Mouse (Mus musculus): ENCODE measurements around the gene Cst7. TPM values are rescaled to one million over a fixed set of nuclear protein-coding genes. Genes with fewer than 3 reads are reported as not detected.
"Not testable (repeated sequence)": the region's sequence is repeated elsewhere in the genome, so short reads cannot be mapped to it uniquely, and the experiment has no call there.

The Cst7 gene
- polyA plus RNA-seq (2016; fragmentation: Nextera tagmentation; extraction: Ambion mirVana) = 0.19 and 0.35 TPM in 2 replicates

DNA sequence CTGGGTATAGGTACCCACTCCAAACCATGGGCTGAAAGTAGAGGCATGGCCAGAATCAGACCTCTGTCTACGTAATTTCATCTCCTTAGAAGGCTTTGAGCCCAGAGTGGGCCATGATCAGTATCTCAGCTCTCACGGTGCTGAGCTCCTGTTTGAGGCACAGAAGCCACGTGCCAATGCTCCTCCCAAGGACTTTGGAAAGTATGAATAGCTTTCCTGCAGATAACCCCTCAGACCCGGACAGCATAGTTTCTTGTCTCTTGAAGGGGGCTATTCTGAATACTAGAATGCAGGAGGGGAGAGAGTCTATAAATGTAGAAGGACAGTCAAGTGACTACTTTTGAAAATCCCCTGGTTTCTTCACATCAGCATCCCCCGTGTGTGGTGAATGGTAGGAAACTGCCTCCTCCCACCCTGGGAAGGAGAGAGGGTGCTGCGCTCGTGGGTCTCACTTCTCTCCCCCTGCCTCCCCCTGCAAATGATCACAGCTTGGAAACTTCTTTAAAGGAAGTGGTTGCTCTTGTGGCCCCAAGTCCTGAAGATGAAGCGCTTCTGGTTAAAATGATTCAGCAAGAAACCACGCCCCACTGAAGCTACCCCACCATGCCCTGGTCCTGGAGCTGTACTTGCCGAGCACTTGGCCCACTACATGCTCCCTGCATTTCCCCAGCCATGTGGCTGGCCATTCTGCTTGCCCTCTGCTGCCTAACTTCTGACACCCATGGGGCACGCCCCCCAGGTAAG lies at the start of gene Cst7:
Gene Cst7 (plus strand): TSS at position 569 of the 744 bp plus-strand sequence.
- WGBS = 77% methylated on average over 11 of the region's 11 CpGs
- Histone ChIP-seq H3K4me2 (no peak within 1 kb of the TSS), H3K4me1 (no peaks in the 10 kb centered on the region), H3K9me3 (no peaks in the 10 kb centered on the region), H3K36me3 (replicated peaks) (no peaks in the 10 kb centered on the region), H3K4me3 (replicated peaks) (no peak within 1 kb of the TSS), H3K27ac (no peak within 1 kb of the TSS), H3K27me3 (no peaks in the 10 kb centered on the region), H3K9ac (no peak within 1 kb of the TSS)
- no peak for ATAC-seq (ENCODE audit: low FRiP score)

DNA sequence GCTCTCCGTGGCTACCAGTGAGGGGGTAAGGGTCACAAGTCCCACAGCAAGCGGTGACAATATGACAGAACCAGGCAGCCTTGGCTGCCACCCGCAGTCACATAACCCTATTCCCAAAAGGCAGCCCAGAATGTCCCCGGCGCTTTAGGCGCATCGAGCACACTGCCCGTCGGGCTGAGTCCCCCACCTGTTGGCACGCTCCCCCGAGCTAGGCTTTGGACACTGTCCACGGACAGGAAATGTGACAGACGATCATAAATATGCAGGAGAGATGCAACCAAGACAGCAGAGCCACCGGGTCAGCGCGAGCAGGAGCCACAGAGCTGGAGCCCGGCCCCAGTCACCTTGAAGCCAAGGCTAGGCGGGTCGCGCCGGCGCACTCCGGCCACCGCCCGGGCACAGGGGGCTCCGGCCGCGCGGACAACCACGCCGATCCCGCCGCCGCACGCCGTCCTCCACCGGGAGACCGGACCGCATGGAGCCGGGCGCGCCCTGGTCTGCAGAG lies 44.5 kb upstream of the Cst7 start:
- Histone ChIP-seq H3K4me1 (peaks cover 5% of the 10 kb centered on the region; the same call in 1 of the 2 replicates), H3K4me3 (replicated peaks) (peak overlapping the region; percentile 41), H3K36me3 (replicated peaks) (no peaks in the 10 kb centered on the region), H3K27ac (no peak overlapping the region), H3K4me2 (peak overlapping the region; percentile 74), H3K9ac (peak overlapping the region; percentile 47; the same call in 1 of the 2 replicates), H3K27me3 (peaks cover 25% of the 10 kb centered on the region), H3K9me3 (no peaks in the 10 kb centered on the region)
- WGBS = 2% methylated on average over 42 of the region's 42 CpGs
- ATAC-seq (ENCODE audit: low FRiP score) = peak; percentile 44; the same call in 1 of the 2 replicates

DNA sequence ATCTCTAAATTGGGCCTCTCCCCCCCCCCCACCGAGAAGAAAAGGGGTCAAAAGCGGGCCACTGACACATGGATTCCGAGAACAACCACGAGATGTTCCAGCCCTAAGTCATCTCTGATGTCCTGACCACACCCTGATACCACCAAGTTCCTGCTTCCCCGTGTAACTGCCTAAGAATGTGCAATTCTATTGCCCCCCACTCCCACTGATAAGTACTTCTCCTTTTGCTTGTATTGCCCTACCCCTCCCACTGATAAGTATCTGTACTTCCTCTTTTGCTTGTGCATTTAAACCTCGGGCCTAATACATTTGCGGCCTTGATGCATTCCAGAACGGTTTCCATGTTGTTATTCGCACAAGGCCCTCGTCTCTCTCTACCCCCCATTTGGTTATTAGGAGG lies 20.6 kb upstream of the Cst7 start:
- H3K4me3 ChIP-seq (replicated peaks); H3K4me1 ChIP-seq; H3K9ac ChIP-seq; H3K27me3 ChIP-seq; H3K36me3 ChIP-seq (replicated peaks); H3K27ac ChIP-seq; ATAC-seq (ENCODE audit: low FRiP score); H3K9me3 ChIP-seq; H3K4me2 ChIP-seq: not testable (repeated sequence)
- WGBS = 92% methylated on average over 10 of the region's 10 CpGs

GRCm38 (mm10) chr2:150558568-150558967 lies 11.6 kb upstream of the Cst7 start:
- Histone ChIP-seq H3K27ac (no peak overlapping the region), H3K9ac (no peak overlapping the region), H3K27me3 (no peaks in the 10 kb centered on the region), H3K4me3 (replicated peaks) (no peak overlapping the region), H3K4me1 (no peaks in the 10 kb centered on the region), H3K9me3 (no peaks in the 10 kb centered on the region), H3K4me2 (no peak overlapping the region), H3K36me3 (replicated peaks) (no peaks in the 10 kb centered on the region)
- ATAC-seq (ENCODE audit: low FRiP score) = no peak
- WGBS = 60% methylated on average over 3 of the region's 3 CpGs

GRCm38 (mm10) chr2:150567051-150567450 lies 3.2 kb upstream of the Cst7 start:
- H3K27ac ChIP-seq = no peak overlapping the region
- no peak overlapping the region for H3K9ac ChIP-seq
- no peaks in the 10 kb centered on the region for H3K36me3 ChIP-seq (replicated peaks)
- H3K4me3 ChIP-seq (replicated peaks) = no peak overlapping the region
- H3K4me2 ChIP-seq = no peak overlapping the region
- no peak for ATAC-seq (ENCODE audit: low FRiP score)
- H3K4me1 ChIP-seq = no peaks in the 10 kb centered on the region
- 88% methylated on average over 2 of the region's 2 CpGs for WGBS
- H3K9me3 ChIP-seq = no peaks in the 10 kb centered on the region
- no peaks in the 10 kb centered on the region for H3K27me3 ChIP-seq

DNA sequence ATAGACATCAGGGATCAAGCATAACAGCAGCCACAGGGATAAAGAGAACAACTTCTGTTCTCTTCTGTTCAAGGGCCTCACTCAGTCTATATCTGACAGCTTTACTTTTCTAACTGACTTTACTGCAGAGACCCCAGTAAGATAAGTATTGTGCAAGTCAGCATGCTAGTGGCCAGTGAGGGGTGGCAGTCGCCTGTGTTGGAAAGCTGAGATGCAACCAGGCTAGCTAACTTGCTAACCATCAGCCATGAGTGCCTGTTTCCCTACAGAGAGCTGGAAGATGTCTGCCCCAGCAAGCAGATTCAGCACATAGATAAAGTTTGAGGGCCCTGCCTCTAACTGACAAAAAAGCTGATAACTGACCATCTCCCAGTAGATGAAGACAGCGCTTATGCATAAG lies 546 bp downstream of the Cst7 start:
- no peak overlapping the region for H3K4me3 ChIP-seq (replicated peaks)
- no peak overlapping the region for H3K4me2 ChIP-seq
- H3K9ac ChIP-seq = no peak overlapping the region
- ATAC-seq (ENCODE audit: low FRiP score) = no peak
- H3K27me3 ChIP-seq = no peaks in the 10 kb centered on the region
- H3K4me1 ChIP-seq = no peaks in the 10 kb centered on the region
- H3K27ac ChIP-seq = no peak overlapping the region
- 92% methylated on average over 2 of the region's 2 CpGs for WGBS
- no peaks in the 10 kb centered on the region for H3K36me3 ChIP-seq (replicated peaks)
- no peaks in the 10 kb centered on the region for H3K9me3 ChIP-seq

DNA sequence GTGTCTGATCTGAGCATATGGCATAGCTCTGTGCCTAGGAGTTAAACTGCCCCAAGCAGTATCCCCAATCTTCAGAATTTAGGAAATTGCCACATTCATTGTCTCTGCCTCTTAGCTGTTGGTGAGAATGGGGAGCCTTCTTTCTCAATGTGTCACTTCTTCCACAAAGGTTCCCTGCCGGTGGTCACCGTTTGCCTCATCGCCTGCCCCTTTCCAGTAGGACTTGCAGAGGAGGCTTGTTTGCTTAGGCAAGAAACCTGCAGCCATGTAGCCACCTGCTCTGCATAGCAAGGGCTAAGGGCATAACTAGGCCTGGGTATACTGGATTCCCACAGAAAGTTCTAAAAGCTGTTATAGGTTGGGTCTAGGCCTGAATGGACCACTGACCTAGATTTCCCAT lies 2.2 kb downstream of the Cst7 start:
- Histone ChIP-seq H3K36me3 (replicated peaks) (no peaks in the 10 kb centered on the region), H3K4me3 (replicated peaks) (no peak overlapping the region), H3K4me2 (no peak overlapping the region), H3K9ac (no peak overlapping the region), H3K27me3 (no peaks in the 10 kb centered on the region), H3K9me3 (no peaks in the 10 kb centered on the region), H3K27ac (no peak overlapping the region), H3K4me1 (no peaks in the 10 kb centered on the region)
- no peak for ATAC-seq (ENCODE audit: low FRiP score)
- WGBS = 88% methylated on average over 3 of the region's 3 CpGs

GRCm38 (mm10) chr2:150576256-150576655 lies 6.0 kb downstream of the Cst7 start:
- H3K4me1 ChIP-seq = no peaks in the 10 kb centered on the region

DNA sequence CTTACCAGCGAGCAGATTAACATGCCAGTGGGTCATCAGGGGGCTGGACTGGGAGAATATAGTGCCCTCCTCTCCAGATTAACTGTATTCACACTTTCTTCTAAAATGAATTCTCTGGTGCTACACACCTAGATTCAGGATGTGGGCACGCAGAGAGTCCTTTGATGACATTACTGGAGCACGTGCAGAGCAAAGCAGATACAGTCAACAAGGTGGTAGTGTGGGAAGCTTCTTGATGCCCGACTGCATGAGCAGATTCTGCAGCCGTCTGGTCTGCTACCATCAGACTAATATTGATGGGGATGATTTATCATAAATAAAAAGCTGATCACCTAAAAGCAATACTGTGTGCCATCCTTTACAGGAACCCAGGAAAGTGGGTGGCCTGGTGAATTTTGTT lies 8.4 kb downstream of the Cst7 start:
- no peak overlapping the region for H3K4me2 ChIP-seq
- H3K9ac ChIP-seq = no peak overlapping the region
- H3K36me3 ChIP-seq (replicated peaks) = peaks cover 9% of the 10 kb centered on the region
- no peaks in the 10 kb centered on the region for H3K9me3 ChIP-seq
- no peaks in the 10 kb centered on the region for H3K27me3 ChIP-seq
- no peaks in the 10 kb centered on the region for H3K4me1 ChIP-seq
- WGBS = 85% methylated on average over 5 of the region's 5 CpGs
- H3K4me3 ChIP-seq (replicated peaks) = no peak overlapping the region
- no peak for ATAC-seq (ENCODE audit: low FRiP score)
- H3K27ac ChIP-seq = no peak overlapping the region

More at GRCm38 (mm10) chr2:150576256-150576655, 6.0 kb downstream of the Cst7 start:
- no peak overlapping the region for H3K27ac ChIP-seq
- H3K4me2 ChIP-seq = no peak overlapping the region
- H3K9me3 ChIP-seq = no peaks in the 10 kb centered on the region
- H3K27me3 ChIP-seq = no peaks in the 10 kb centered on the region
- no peak overlapping the region for H3K4me3 ChIP-seq (replicated peaks)
- 90% methylated on average over 1 of the region's 1 CpGs for WGBS
- H3K36me3 ChIP-seq (replicated peaks) = 0 out of 2 replicates have a peak, but pooled peaks cover 4% of the 10 kb centered on the region
- H3K9ac ChIP-seq = no peak overlapping the region
- ATAC-seq (ENCODE audit: low FRiP score) = no peak

DNA sequence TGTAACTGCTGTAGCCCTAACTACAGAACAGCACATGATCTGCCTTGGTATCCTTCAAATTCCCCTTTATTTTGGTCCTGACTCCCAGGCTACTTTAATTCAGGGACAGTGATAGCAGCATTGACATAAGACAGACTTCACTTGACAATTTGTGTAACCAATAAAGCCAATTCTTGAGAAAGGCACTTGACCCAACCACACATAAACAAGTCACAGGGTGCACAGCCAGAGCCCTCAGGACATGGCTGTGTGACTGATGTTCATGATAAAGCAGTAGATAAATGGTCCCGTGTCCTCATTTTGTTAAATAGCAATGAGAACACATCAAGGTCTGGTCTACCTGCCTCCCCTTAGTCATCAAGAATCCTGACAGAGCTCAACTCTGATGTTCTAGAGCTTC lies 9.4 kb downstream of the Cst7 start:
- 92% methylated on average over 1 of the region's 1 CpGs for WGBS
- Histone ChIP-seq H3K27me3 (no peaks in the 10 kb centered on the region), H3K4me3 (replicated peaks) (no peak overlapping the region), H3K27ac (no peak overlapping the region), H3K36me3 (replicated peaks) (peaks cover 19% of the 10 kb centered on the region), H3K9ac (no peak overlapping the region), H3K4me1 (no peaks in the 10 kb centered on the region), H3K4me2 (no peak overlapping the region), H3K9me3 (no peaks in the 10 kb centered on the region)
- ATAC-seq (ENCODE audit: low FRiP score) = no peak

- WGBS = 72% methylated on average over 11 of the region's 11 CpGs
- Histone ChIP-seq H3K4me3 (replicated peaks) (no peak overlapping the region), H3K27ac (no peak overlapping the region), H3K9ac (no peak overlapping the region), H3K4me1 (no peaks in the 10 kb centered on the region), H3K9me3 (no peaks in the 10 kb centered on the region), H3K36me3 (replicated peaks) (peaks cover 54% of the 10 kb centered on the region), H3K4me2 (no peak overlapping the region), H3K27me3 (no peaks in the 10 kb centered on the region)
- ATAC-seq (ENCODE audit: low FRiP score) = no peak
These were observed 18.9 kb downstream of the Cst7 start for GRCm38 (mm10) chr2:150589076-150589475.

GRCm38 (mm10) chr2:150595411-150596190 lies 25.4 kb downstream of the Cst7 start:
- Histone ChIP-seq H3K27ac (no peak overlapping the region), H3K27me3 (no peaks in the 10 kb centered on the region), H3K4me2 (no peak overlapping the region), H3K36me3 (replicated peaks) (peaks cover 12% of the 10 kb centered on the region; the same call in 1 of the 2 replicates), H3K4me3 (replicated peaks) (no peak overlapping the region), H3K4me1 (no peaks in the 10 kb centered on the region), H3K9ac (no peak overlapping the region), H3K9me3 (no peaks in the 10 kb centered on the region)
- WGBS = 91% methylated on average over 3 of the region's 3 CpGs
- ATAC-seq (ENCODE audit: low FRiP score) = no peak
